Mouse (Mus musculus): ENCODE data around the gene Ythdf2. TPM values are rescaled to one million over a fixed set of nuclear protein-coding genes. Genes with fewer than 3 reads are reported as not detected.

Ythdf2 gene
- total and polyA plus RNA-seq, 3 experiments, result 80.4 to 979 (median 103) TPM

DNA sequence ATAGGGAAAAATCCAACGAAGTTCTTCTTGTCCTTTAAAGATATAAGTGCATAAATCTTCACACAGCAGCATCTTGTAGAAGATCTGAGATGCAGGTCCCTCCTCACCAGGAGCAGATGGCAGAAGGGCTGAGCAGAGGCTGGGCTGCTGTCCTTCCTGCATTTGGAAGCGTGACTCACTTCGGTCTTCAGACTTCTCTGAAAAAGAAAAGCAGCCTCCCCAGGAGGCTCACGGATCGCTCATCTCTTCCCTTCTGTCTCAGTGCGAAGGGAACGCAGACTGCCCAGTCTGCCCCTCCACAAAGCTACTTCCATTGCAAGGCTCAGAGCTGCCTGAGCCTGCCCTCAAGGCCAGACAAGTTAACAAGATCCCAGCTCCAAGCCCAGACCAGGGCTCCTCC, 41.2 kb downstream of the Ythdf2 start:
- DNase-seq (ENCODE audit: low read depth, low spot score), result no peak
- TF ChIP-seq CHD2 (IDR thresholded peaks at IDR 0.05; ENCODE audit: low read length), result no peak
- no peak for TF ChIP-seq SIN3A (IDR thresholded peaks at IDR 0.05; ENCODE audit: low read length)
- TF ChIP-seq JUND (IDR thresholded peaks at IDR 0.05; ENCODE audit: low read depth, low read length), result no peak
- TF ChIP-seq TAL1 (IDR thresholded peaks at IDR 0.05; ENCODE audit: low read length), result no peak
- TF ChIP-seq SMC3 (IDR thresholded peaks at IDR 0.05; ENCODE audit: low read depth, low read length), result no peak
- H3K27me3 ChIP-seq (ENCODE audit: control insufficient read depth in 1 of 2, insufficient read depth in 2 of 2, low read length in 2 of 2), result peaks cover 0 to 2% of the 10 kb centered on the region in 2 experiments; a peak in 2 of 4 replicates

DNA sequence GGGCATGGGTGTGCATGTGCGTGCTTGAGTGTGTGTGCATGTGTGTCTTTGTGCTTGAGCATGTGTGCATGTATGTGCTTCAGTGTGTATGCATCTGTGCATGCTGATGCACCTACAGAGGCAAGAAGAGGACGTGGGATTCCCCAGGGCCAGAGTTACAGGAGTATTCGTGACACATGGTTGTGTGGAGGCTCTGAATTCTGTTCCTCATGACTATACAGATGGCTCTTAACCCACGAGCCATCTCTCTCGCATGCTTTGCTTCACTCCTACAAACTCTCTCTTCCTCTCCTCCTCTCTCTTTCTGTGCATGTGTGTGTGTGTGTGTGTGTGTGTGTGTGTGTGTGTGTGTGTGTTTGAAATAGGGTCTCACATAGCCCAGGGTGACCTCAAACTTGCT, 42.3 kb downstream of the Ythdf2 start:
- TF ChIP-seq BHLHE40 (IDR thresholded peaks at IDR 0.05; ENCODE audit: borderline replicate concordance, low read depth, low read length) (no peak), RAD21 (IDR thresholded peaks at IDR 0.05; ENCODE audit: low read depth, low read length) (no peak), ETS1 (IDR thresholded peaks at IDR 0.05; ENCODE audit: low read depth, low read length) (no peak), EP300 (IDR thresholded peaks at IDR 0.05; ENCODE audit: low read depth in 1 of 2, low read length in 2 of 2) (no peak), KAT2A (conservative IDR thresholded peaks at IDR 0.05; ENCODE audit: low read depth, low read length) (no peak), NELFE (IDR thresholded peaks at IDR 0.05; ENCODE audit: low read depth, low read length) (no peak), SMC3 (IDR thresholded peaks at IDR 0.05; ENCODE audit: low read depth, low read length) (no peak), UBTF (IDR thresholded peaks at IDR 0.05; ENCODE audit: borderline replicate concordance, insufficient read depth, low read depth, low read length) (no peak), ZMIZ1 (IDR thresholded peaks at IDR 0.05; ENCODE audit: low read depth, low read length) (no peak), JUND (IDR thresholded peaks at IDR 0.05; ENCODE audit: low read depth, low read length) (no peak), MAX (IDR thresholded peaks at IDR 0.05; ENCODE audit: low read length) (no peak), MEF2A (IDR thresholded peaks at IDR 0.05; ENCODE audit: extremely low read depth, insufficient replicate concordance, low read depth, low read length, poor library complexity, severe bottlenecking) (no peak), CHD1 (IDR thresholded peaks at IDR 0.05; ENCODE audit: low read depth, low read length) (no peak), TBP (IDR thresholded peaks at IDR 0.05; ENCODE audit: low read depth, low read length) (no peak), POLR2A (IDR thresholded peaks at IDR 0.05; ENCODE audit: control insufficient read depth in 1 of 2, insufficient read depth in 1 of 2, low read depth in 1 of 2, low read length in 2 of 2, poor library complexity in 1 of 2) (no peak)
- H3K4me3 ChIP-seq (ENCODE audit: control insufficient read depth in 1 of 2, insufficient read depth in 1 of 2, low read depth in 2 of 2, low read length in 2 of 2), result no peak overlapping the region
- H3K27ac ChIP-seq (ENCODE audit: control insufficient read depth, low read depth, low read length), result no peak overlapping the region
- H3K27me3 ChIP-seq (ENCODE audit: control insufficient read depth in 1 of 2, insufficient read depth in 2 of 2, low read length in 2 of 2), result peaks cover 0 to 2% of the 10 kb centered on the region in 2 experiments; a peak in 2 of 4 replicates
- DNase-seq (ENCODE audit: low read depth, low spot score), result no peak
- peaks cover 0 to 6% of the 10 kb centered on the region in 2 experiments; a peak in 2 of 4 replicates for H3K4me1 ChIP-seq (ENCODE audit: control insufficient read depth in 1 of 2, insufficient read depth in 2 of 2, low read length in 2 of 2)
- no peak overlapping the region for H3K9ac ChIP-seq (ENCODE audit: control insufficient read depth, low read depth, low read length, poor library complexity, severe bottlenecking)
- H3K9me3 ChIP-seq (replicated peaks; ENCODE audit: insufficient read depth, low read length), result no peaks in the 10 kb centered on the region
- no peaks in the 10 kb centered on the region for H3K79me2 ChIP-seq (ENCODE audit: control insufficient read depth, insufficient read depth, low read length, poor library complexity)
- H3K36me3 ChIP-seq (ENCODE audit: control insufficient read depth in 1 of 2, insufficient read depth in 2 of 2, low read length in 2 of 2), result no peaks in the 10 kb centered on the region

More for the DNA sequence above, 41.2 kb downstream of the Ythdf2 start:
- Histone ChIP-seq H3K4me3 (ENCODE audit: control insufficient read depth in 1 of 2, insufficient read depth in 1 of 2, low read depth in 2 of 2, low read length in 2 of 2) (no peak overlapping the region), H3K27ac (ENCODE audit: control insufficient read depth, low read depth, low read length) (no peak overlapping the region), H3K36me3 (ENCODE audit: control insufficient read depth in 1 of 2, insufficient read depth in 2 of 2, low read length in 2 of 2) (no peaks in the 10 kb centered on the region), H3K4me1 (ENCODE audit: control insufficient read depth in 1 of 2, insufficient read depth in 2 of 2, low read length in 2 of 2) (peaks cover 0 to 6% of the 10 kb centered on the region in 2 experiments; a peak in 2 of 4 replicates), H3K9me3 (replicated peaks; ENCODE audit: insufficient read depth, low read length) (no peaks in the 10 kb centered on the region), H3K9ac (ENCODE audit: control insufficient read depth, low read depth, low read length, poor library complexity, severe bottlenecking) (no peak overlapping the region), H3K79me2 (ENCODE audit: control insufficient read depth, insufficient read depth, low read length, poor library complexity) (no peaks in the 10 kb centered on the region)

All from MEL (cell line).